Mouse (Mus musculus) C2C12 (cell line): ENCODE measurements around the gene Traip.

Experiments
- CEBPB ChIP-seq: IDR thresholded peaks from one replicate; pipeline ENCODE4 v1.6.1; 2011; ENCODE audit warnings: low read depth, mild to moderate bottlenecking, control low read depth, moderate library complexity
- CTCF ChIP-seq: IDR thresholded peaks from one replicate; pipeline ENCODE4 v1.5.1; 2011; ENCODE audit not compliant: control insufficient read depth, insufficient read depth, insufficient read length
- MAX ChIP-seq: IDR thresholded peaks from one replicate; pipeline ENCODE4 v1.6.1; 2011; ENCODE audit warnings: mild to moderate bottlenecking, control low read depth

DNA sequence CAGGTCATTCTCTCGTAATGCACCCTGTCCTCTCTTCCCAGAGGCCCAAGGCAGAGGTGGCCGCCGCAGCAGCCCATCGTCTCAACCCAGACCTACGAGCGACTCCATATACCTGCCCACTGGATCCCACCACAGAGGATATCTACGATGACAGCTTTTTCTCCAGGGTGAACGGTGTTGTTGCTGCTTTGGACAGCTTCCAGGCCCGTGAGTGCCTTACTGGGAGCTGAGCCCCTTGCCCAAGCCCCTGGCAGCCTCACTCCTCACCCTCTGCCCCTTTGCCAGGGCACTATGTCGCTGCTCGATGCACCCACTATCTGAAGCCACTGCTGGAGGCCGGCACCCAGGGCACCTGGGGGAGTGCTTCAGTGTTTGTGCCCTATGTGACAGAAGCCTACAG is 28.9 kb downstream of the Traip start:
- TF ChIP-seq CTCF (no peak), CEBPB (no peak), MAX (no peak)
